Mouse (Mus musculus) Muller cell, postnatal 12 days (primary cell): ENCODE measurements around the gene Prkag2.
"Not testable (repeated sequence)": the region's sequence is repeated elsewhere in the genome, so short reads cannot be mapped to it uniquely, and the experiment has no call there.

Experiments used
- DNase-seq: peaks from one replicate; pipeline ENCODE4 v3.0.0-alpha.2; 2015; ENCODE audit errors: inconsistent ontology term

The Prkag2 gene

GRCm38 (mm10) chr5:24826056-24826770 is 274.2 kb downstream of the Prkag2 start:
- DNase-seq = no peak

DNA sequence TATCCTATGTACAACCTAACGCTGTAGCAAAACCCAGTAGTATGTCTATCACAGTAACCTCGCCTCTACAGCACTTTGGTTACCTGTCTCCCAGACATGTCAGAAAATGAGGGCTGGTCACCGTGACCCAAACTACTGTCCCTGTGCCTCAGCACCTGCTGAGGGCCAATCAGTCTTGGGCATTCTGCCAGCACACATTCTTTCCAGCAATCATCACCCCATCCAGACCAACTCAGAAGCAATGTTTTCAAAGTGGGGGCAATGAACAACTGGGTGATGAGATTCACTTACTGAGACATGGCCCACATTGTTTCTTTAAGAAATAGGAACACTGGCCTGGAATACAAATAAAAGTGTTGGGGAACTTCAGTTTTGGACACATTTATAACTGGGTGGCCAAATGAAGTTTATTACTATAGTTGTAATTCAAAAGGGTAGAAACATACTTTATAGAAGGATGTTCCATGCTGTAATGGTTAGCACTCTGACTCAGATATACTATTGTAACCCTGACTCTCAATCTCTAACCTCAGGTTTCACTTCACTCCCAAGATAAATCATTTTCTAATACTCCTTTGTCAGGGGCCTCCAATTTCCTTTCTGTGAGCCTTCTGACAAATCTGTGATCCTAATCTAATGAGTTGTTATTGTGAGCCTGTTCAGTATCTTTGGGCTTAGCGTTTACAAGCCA is 274.9 kb downstream of the Prkag2 start:
- DNase-seq = peak; percentile 74

GRCm38 (mm10) chr5:24823864-24824405 is 276.5 kb downstream of the Prkag2 start:
- DNase-seq = no peak

- DNase-seq = no peak
Observed at GRCm38 (mm10) chr5:24822781-24823180, 277.7 kb downstream of the Prkag2 start.

- not testable (repeated sequence) for DNase-seq
Observed at GRCm38 (mm10) chr5:24822231-24822630, 278.2 kb downstream of the Prkag2 start.

DNA sequence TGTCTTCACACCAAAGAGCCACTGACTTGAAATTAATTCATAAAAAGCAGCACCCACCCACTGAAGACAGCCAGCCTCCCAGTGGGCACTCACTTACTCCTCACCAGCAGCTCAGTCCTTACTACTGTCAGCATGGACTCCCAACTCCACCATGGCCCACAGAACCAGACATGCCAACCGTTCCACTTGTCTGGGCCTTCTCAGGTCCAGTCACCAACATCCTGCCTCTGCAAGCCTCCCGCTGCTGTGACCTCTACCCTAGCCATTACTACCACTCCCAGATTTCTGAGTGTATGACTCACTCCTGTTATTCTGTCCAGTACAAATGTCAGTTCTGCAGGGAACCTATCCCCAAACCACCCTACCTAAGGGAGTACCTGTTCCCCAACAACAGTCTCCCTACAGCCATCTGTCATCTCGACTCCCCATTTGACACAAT is 279.0 kb downstream of the Prkag2 start:
- peak; percentile 80 for DNase-seq

DNA sequence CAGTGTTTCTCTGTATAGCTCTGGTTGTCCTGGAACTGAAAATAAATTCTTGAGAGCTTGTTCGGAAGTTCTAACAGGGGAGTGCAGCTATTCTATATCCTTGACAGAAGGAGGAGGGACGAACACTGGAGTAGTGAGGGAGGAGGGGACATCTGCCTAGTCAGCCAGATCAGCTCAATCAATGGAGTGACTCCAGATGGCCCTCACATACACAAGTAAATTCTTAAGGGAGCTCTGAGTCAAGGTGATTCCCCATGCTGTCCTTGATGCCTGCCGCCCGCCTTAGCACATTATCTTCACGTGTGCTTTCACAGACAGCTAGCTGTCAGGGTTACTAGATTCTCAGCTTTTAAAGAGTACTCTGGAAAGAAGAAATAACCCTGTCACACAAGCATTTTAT is 279.8 kb downstream of the Prkag2 start:
- no peak for DNase-seq

- no peak for DNase-seq
Observed at GRCm38 (mm10) chr5:24817191-24817590, 283.3 kb downstream of the Prkag2 start.

GRCm38 (mm10) chr5:24813946-24814345 is 286.5 kb downstream of the Prkag2 start:
- no peak for DNase-seq

- DNase-seq = no peak
Observed at GRCm38 (mm10) chr5:24813005-24813404, 287.4 kb downstream of the Prkag2 start.
